Mouse (Mus musculus) hindbrain, embryonic 15.5 days (tissue): ENCODE results near the gene Pml. TPM values are rescaled to one million over a fixed set of nuclear protein-coding genes. Genes with fewer than 3 reads are reported as not detected.
A peak's percentile ranks its signal among the peaks of the same experiment; 100 is the strongest.
"Not testable (repeated sequence)": the region's sequence is repeated elsewhere in the genome, so short reads cannot be mapped to it uniquely, and the experiment has no call there.

Source experiments
- ATAC-seq: fragments of 200-750 bp; cut with Nextera tagmentation; 2 replicates; pipeline ENCODE4 v1.8.0; 2017; ENCODE audit warnings: low read depth, moderate number of reproducible peaks, moderate TSS enrichment; ENCODE audit not compliant: low FRiP score
- H3K27ac ChIP-seq: fragments of 300-500 bp; sonication (generic); replicated peaks from 2 replicates; pipeline ENCODE4 v1.5.1; 2015; ENCODE audit warnings: mild to moderate bottlenecking, inconsistent platforms
- H3K27me3 ChIP-seq: fragments of 300-500 bp; sonication (generic); 2 replicates; pipeline ENCODE4 v1.6.1; 2015; ENCODE audit warnings: control low read depth, inconsistent platforms
- H3K36me3 ChIP-seq: fragments of 300-500 bp; sonication (generic); 2 replicates; pipeline ENCODE4 v1.6.1; 2015; ENCODE audit warnings: control low read depth, inconsistent platforms
- H3K4me1 ChIP-seq: fragments of 300-500 bp; sonication (generic); replicated peaks from 2 replicates; pipeline ENCODE4 v1.6.1; 2015; ENCODE audit warnings: control low read depth, inconsistent platforms
- H3K4me2 ChIP-seq: fragments of 300-500 bp; sonication (generic); 2 replicates; pipeline ENCODE4 v1.6.1; 2015; ENCODE audit warnings: moderate library complexity, mild to moderate bottlenecking, inconsistent platforms
- H3K4me3 ChIP-seq: fragments of 300-500 bp; sonication (generic); 2 replicates; pipeline ENCODE4 v1.5.1; 2015; ENCODE audit warnings: mild to moderate bottlenecking, inconsistent platforms
- H3K9ac ChIP-seq: fragments of 300-500 bp; sonication (generic); 2 replicates; pipeline ENCODE4 v1.6.1; 2015; ENCODE audit warnings: inconsistent platforms
- H3K9me3 ChIP-seq: fragments of 300-500 bp; sonication (generic); 2 replicates; pipeline ENCODE4 v1.6.1; 2016; ENCODE audit warnings: control low read depth, inconsistent platforms
- WGBS: fragments of 180-500 bp; shearing (Covaris S2); methylation state at CpG from one replicate; pipeline ENCODE4 v1.1.7; 2015; 5-methylcytosine and 5-hydroxymethylcytosine counted together
- polyA plus RNA-seq: library from polyadenylated mRNA; unstranded; fragments of >200 nt; fragmentation: Nextera tagmentation; extraction: Ambion mirVana; gene quantifications from 2 replicates; pipeline ENCODE4 v1.2.1, GENCODE M21; 2015

The Pml gene
- polyA plus RNA-seq, 1 experiment from 2014 or later: 4.3 TPM

GRCm38 (mm10) chr9:58268384-58269313 is 19.1 kb upstream of the Pml start:
- H3K9me3 ChIP-seq: no peaks in the 10 kb centered on the region
- H3K4me3 ChIP-seq: no peak overlapping the region
- H3K4me2 ChIP-seq: no peak overlapping the region
- H3K4me1 ChIP-seq: no peaks in the 10 kb centered on the region
- WGBS: 62% methylated on average over 12 of the region's 12 CpGs
- ATAC-seq: no peak
- H3K27ac ChIP-seq: no peak overlapping the region
- peaks cover 6% of the 10 kb centered on the region; the same call in 1 of the 2 replicates for H3K36me3 ChIP-seq
- no peak overlapping the region for H3K9ac ChIP-seq
- no peaks in the 10 kb centered on the region for H3K27me3 ChIP-seq

- Histone ChIP-seq H3K27me3 (no peaks in the 10 kb centered on the region), H3K9me3 (no peaks in the 10 kb centered on the region), H3K36me3 (peaks cover 15% of the 10 kb centered on the region), H3K4me2 (no peak overlapping the region), H3K27ac (no peak overlapping the region), H3K9ac (no peak overlapping the region), H3K4me1 (no peaks in the 10 kb centered on the region), H3K4me3 (no peak overlapping the region)
- ATAC-seq: no peak
- 56% methylated on average over 3 of the region's 3 CpGs for WGBS
These were observed 17.5 kb upstream of the Pml start for GRCm38 (mm10) chr9:58267046-58267445.

GRCm38 (mm10) chr9:58266571-58267011 is 17.0 kb upstream of the Pml start:
- WGBS: 32% methylated on average over 4 of the region's 4 CpGs
- H3K27ac ChIP-seq: no peak overlapping the region

DNA sequence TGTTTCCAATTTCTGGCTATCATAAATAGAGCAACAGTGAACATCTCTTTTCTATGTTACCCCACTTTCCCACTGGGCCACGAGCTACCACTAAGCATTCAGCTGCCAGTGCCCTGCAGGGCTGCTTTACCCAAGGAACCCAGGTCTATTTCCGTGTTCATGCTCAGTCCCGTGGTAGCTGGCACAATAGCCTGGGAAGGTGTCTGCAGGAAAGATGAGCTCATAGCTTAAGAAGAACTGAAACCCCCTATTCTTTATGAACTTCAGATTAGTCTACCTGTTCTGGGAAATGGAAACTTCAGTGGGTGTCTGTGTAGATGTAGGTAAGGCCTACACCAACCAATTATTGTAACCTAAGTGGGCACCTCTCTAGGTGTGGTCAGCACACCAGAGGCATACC is 15.8 kb upstream of the Pml start:
- Histone ChIP-seq H3K4me1 (no peaks in the 10 kb centered on the region), H3K27ac (no peak overlapping the region), H3K4me2 (no peak overlapping the region), H3K9me3 (no peaks in the 10 kb centered on the region), H3K4me3 (no peak overlapping the region), H3K9ac (no peak overlapping the region), H3K36me3 (peaks cover 28% of the 10 kb centered on the region), H3K27me3 (no peaks in the 10 kb centered on the region)
- 77% methylated on average over 3 of the region's 3 CpGs for WGBS
- ATAC-seq: no peak

More at GRCm38 (mm10) chr9:58266571-58267011, 17.0 kb upstream of the Pml start:
- Histone ChIP-seq H3K36me3 (peaks cover 20% of the 10 kb centered on the region), H3K9me3 (no peaks in the 10 kb centered on the region), H3K9ac (no peak overlapping the region), H3K4me1 (no peaks in the 10 kb centered on the region), H3K4me2 (no peak overlapping the region), H3K4me3 (no peak overlapping the region), H3K27me3 (no peaks in the 10 kb centered on the region)
- no peak for ATAC-seq

DNA sequence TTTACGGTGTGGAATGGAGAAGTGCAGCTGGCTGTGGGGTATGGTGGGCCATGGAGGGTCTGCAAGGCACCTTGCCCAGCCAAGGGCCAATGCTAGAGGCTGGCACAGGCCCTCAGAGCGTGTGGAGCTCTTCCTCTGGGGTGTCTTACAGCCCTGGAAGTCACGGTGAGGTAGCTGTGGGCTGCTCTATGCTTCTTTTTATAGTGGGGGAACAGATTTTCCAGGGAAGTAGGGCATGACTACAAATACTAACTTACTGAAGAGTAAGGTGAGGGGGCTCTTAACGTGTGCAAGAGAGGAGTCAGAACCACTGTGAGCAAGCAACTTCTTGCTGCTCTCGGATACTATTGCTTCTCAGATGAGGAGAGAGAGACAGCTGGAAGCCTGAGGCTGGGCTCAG is 12.9 kb upstream of the Pml start:
- 94% methylated on average over 5 of the region's 5 CpGs for WGBS
- Histone ChIP-seq H3K4me2 (no peak overlapping the region), H3K9me3 (no peaks in the 10 kb centered on the region)

DNA sequence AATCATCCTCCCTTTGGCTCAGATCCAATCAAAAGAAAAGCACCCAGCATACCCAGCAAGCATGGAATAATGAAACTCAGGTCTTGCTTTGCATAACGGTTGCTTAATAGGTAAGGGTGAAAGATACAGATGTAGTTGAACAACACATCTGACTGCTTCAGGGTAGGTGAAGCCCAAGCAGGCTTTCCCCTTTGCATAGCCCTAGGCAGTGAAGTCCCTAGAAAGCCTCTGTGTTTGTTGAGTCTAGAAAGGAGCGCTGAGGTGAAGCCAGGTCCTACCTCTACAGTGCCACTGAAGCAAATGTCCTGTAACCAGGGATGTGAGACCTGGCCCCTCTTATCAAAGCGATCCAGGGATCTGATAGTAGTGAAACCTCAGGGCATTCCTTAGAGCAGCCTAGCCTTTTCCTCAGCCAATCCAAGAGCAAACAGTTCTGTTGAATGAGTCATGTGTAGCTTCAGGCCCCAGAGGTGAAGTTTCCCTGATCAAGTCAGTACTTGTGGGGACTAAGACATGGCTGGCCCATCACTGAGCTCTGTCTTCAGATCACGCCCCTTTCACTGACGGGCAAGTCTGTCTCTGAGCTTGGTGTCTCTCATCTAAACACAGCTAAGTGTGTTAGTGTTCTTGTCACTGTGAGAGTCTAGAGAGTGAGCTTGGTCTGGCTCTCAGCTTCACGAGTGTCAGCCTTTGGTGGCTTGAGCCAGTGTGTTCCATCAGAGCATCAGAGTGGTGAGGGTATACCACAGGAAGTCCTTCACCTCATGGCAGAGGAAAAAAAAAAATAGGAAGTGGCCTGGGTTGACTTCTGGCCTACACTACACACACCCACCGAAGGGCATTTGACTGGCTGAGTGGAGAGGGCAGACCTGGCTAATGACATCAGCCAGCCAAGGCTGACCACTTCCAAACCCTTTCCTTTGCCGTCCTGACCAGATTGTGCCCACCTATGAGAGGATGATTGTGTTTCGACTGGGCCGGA is 6.4 kb upstream of the Pml start:
- no peak overlapping the region for H3K9ac ChIP-seq
- ATAC-seq: no peak
- H3K27me3 ChIP-seq: no peaks in the 10 kb centered on the region
- H3K27ac ChIP-seq: no peak overlapping the region
- WGBS: 91% methylated on average over 10 of the region's 10 CpGs
- peaks cover 29% of the 10 kb centered on the region for H3K36me3 ChIP-seq
- no peak overlapping the region for H3K4me3 ChIP-seq
- no peak overlapping the region for H3K4me2 ChIP-seq
- peaks cover 15% of the 10 kb centered on the region for H3K4me1 ChIP-seq
- no peaks in the 10 kb centered on the region for H3K9me3 ChIP-seq

More for the DNA sequence above, 12.9 kb upstream of the Pml start:
- no peaks in the 10 kb centered on the region for H3K27me3 ChIP-seq
- H3K36me3 ChIP-seq: peaks cover 46% of the 10 kb centered on the region
- no peak overlapping the region for H3K4me3 ChIP-seq
- H3K9ac ChIP-seq: no peak overlapping the region
- ATAC-seq: no peak
- no peak overlapping the region for H3K27ac ChIP-seq
- no peaks in the 10 kb centered on the region for H3K4me1 ChIP-seq

DNA sequence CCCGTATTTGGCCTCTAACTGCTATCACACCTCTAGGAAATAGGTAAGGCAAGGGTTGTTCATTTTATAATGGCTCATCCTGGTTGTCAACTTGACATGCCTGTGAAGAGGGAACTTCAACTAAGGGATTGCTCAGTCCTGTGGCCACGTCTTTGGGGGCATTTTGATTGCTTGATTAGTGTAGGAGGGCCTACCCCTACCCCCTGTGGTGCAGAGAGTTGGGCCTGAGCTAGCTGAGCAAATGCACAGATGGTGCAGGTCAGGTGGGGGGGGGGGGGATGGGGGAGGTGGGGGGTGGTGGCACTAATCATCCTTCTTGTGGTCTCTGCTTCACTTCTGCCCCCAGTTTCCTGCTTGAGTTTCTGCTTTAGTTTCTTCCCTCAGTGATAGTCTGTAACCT is 5.5 kb upstream of the Pml start:
- WGBS: 53% methylated on average over 2 of the region's 2 CpGs
- Histone ChIP-seq H3K4me1 (peaks cover 17% of the 10 kb centered on the region), H3K27ac (no peak overlapping the region), H3K27me3 (no peaks in the 10 kb centered on the region), H3K4me2 (no peak overlapping the region), H3K4me3 (no peak overlapping the region), H3K36me3 (peaks cover 22% of the 10 kb centered on the region), H3K9me3 (no peaks in the 10 kb centered on the region), H3K9ac (no peak overlapping the region)
- no peak for ATAC-seq

DNA sequence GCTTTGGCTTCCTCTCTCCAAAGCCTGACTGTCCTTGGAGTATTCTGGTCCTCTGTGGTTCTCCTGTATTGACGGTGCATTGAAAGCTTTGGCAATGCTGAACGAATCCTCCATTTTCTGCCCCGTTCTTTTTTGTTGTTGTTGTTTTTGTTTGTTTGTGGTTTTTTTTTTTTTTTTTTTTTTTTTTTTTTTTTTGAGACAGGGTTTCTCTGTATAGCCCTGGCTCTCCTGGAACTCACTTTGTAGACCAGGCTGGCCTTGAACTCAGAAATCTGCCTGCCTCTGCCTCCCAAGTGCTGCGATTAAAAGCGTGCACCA is 4.2 kb upstream of the Pml start:
- H3K4me2 ChIP-seq: peak overlapping the region; percentile 61
- H3K4me1 ChIP-seq: peaks cover 28% of the 10 kb centered on the region
- H3K27me3 ChIP-seq, H3K9me3 ChIP-seq, ATAC-seq: not testable (repeated sequence)
- 69% methylated on average over 5 of the region's 5 CpGs for WGBS
- H3K27ac ChIP-seq: peak overlapping the region; percentile 79
- peak overlapping the region; percentile 84 for H3K9ac ChIP-seq
- H3K36me3 ChIP-seq: peaks cover 12% of the 10 kb centered on the region
- peak overlapping the region; percentile 86 for H3K4me3 ChIP-seq

DNA sequence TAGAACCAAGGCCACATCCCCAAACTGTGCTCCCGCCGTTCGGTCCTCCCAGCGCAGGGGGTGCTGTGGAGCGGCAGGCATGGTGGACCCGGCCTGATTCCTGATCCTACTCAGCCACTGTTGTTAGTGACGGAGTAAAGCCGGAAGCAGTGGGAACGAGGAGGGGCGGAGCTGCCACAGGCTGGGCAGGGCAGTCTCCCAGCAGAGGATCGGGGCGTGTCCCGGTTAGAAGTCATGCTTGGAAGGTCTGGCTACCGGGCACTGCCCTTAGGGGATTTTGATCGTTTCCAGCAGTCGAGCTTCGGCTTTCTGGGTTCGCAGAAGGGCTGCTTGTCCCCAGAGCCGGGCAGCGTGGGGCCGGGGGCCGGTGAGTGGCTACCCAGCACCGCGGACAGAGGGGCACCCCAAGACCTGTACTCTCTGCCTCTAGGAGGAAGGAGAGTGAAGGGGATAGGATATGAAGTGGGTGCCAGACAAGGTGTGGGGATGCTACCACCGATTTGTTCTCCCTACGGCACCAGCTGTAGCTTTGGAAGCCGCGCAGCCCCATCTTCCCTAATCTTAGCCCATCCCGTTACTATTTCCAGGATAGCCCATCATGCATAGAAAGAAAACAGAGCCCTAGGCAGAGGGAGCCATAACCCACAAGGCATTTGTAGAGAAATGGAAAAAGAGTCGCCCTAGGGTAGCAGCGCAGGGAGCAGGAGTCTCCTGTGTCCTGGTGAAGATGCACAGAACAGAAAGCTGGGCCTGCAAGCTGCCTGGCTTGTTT is 3.6 kb upstream of the Pml start, which contains the start of gene Stoml1:
Gene Stoml1 (plus strand): TSS at position 132 of the 772 bp plus-strand sequence.
- Histone ChIP-seq H3K4me3 (peak within 1 kb of the TSS; percentile 86), H3K9me3 (no peaks in the 10 kb centered on the region), H3K36me3 (peaks cover 12% of the 10 kb centered on the region), H3K4me1 (peaks cover 28% of the 10 kb centered on the region), H3K27me3 (no peaks in the 10 kb centered on the region), H3K27ac (peak within 1 kb of the TSS; percentile 79), H3K4me2 (peak within 1 kb of the TSS; percentile 61), H3K9ac (peak within 1 kb of the TSS; percentile 84)
- WGBS: under 1% methylated on average over 31 of the region's 31 CpGs
- ATAC-seq: peak; percentile 94

DNA sequence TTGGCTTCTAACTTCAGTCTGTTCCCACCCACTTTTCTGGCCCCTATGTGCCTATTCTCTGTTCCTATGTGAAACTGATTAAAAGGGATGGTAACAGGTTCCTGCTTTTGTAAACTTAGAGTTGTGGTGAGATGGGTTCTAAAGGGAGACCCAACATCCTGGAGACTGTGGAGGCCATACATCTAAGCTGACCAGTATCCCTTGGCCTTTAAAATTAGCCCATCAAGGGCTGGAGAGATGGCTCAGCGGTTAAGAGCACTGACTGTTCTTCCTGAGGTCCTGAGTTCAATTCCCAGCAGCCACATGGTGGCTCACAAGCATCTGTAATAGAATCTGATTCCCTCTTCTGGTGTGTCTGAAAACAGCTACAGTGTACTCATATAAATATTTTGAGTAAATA is 1.1 kb upstream of the Pml start:
- not testable (repeated sequence) for H3K36me3 ChIP-seq, H3K27ac ChIP-seq, H3K9ac ChIP-seq, ATAC-seq, H3K9me3 ChIP-seq, H3K4me2 ChIP-seq, H3K4me3 ChIP-seq, H3K27me3 ChIP-seq
- WGBS: 80% methylated on average over 1 of the region's 1 CpGs
- H3K4me1 ChIP-seq: peaks cover 35% of the 10 kb centered on the region

DNA sequence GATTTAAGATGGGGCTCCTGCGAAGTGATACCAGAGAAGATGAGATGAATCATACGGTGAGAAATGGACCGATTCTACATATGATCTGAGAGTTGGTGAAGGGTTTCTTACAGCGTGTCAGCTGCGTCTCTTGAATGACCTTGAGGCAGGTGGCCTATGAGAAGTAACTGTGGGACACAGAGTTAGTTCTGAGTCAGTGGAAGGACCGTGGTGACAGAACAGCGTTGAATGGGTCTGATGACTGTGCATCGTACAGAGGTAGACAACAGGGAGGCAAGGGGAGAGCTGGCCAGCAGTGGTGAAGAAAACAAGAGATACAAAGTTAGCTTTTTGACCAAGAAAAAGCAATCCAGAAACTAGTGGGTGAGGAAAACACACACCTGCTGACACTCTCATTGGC is 736 bp upstream of the Pml start:
- ATAC-seq: no peak
- Histone ChIP-seq H3K4me1 (peaks cover 35% of the 10 kb centered on the region), H3K4me3 (no peak overlapping the region), H3K9me3 (no peaks in the 10 kb centered on the region), H3K27ac (no peak overlapping the region; the same call in 1 of the 2 replicates), H3K9ac (no peak overlapping the region), H3K27me3 (no peaks in the 10 kb centered on the region), H3K4me2 (peak overlapping the region; percentile 63), H3K36me3 (no peaks in the 10 kb centered on the region)
- 78% methylated on average over 8 of the region's 8 CpGs for WGBS
